Mouse (Mus musculus) MEL (cell line): ENCODE results near the gene Lonp2. TPM values are rescaled to one million over a fixed set of nuclear protein-coding genes. Genes with fewer than 3 reads are reported as not detected.
A peak's percentile ranks its signal among the peaks of the same experiment; 100 is the strongest.

Experiments
- DNase-seq: peaks from one replicate; pipeline ENCODE4 v3.0.0; 2011; ENCODE audit warnings: low read depth, low spot score
- H3K27ac ChIP-seq: 2 replicates; pipeline ENCODE4 v1.5.1; 2012; ENCODE audit warnings: low read depth, mild to moderate bottlenecking, control low read depth, low read length, moderate library complexity; ENCODE audit not compliant: control insufficient read depth
- H3K27me3 ChIP-seq, 2 experiments: fragments of 150-350 bp in 1 of 2; sonication (generic) in 1 of 2; 2 replicates each; pipeline ENCODE4 v1.6.1; 2012; ENCODE audit warnings: low read length in 2 of 2, mild to moderate bottlenecking in 2 of 2, improper control_type of control experiment in 1 of 2, moderate library complexity in 1 of 2; ENCODE audit not compliant: insufficient read depth in 2 of 2, control insufficient read depth in 1 of 2
- H3K36me3 ChIP-seq, 2 experiments: 2 replicates each; pipeline ENCODE4 v1.6.1; 2012 to 2014; ENCODE audit warnings: low read length in 2 of 2, improper control_type of control experiment in 1 of 2, inconsistent platforms in 1 of 2, mild to moderate bottlenecking in 1 of 2; ENCODE audit not compliant: insufficient read depth in 2 of 2, control insufficient read depth in 1 of 2
- H3K4me1 ChIP-seq, 2 experiments: fragments of 150-350 bp in 1 of 2; sonication (generic) in 1 of 2; 2 replicates each; pipeline ENCODE4 v1.6.1; 2012; ENCODE audit warnings: low read length in 2 of 2, improper control_type of control experiment in 1 of 2, mild to moderate bottlenecking in 1 of 2; ENCODE audit not compliant: insufficient read depth in 2 of 2, control insufficient read depth in 1 of 2
- H3K4me3 ChIP-seq, 2 experiments: fragments of 150-350 bp in 1 of 2; sonication (generic) in 1 of 2; 2 replicates each; pipeline ENCODE4 v1.5.1; 2012; ENCODE audit warnings: low read depth in 2 of 2, low read length in 2 of 2, mild to moderate bottlenecking in 2 of 2, moderate library complexity in 2 of 2, control low read depth in 1 of 2, improper control_type of control experiment in 1 of 2; ENCODE audit not compliant: control insufficient read depth in 1 of 2, insufficient read depth in 1 of 2
- H3K79me2 ChIP-seq: 2 replicates; pipeline ENCODE4 v1.6.1; 2012; ENCODE audit warnings: mild to moderate bottlenecking, low read length, moderate library complexity; ENCODE audit not compliant: control insufficient read depth, poor library complexity, insufficient read depth
- H3K9ac ChIP-seq: 2 replicates; pipeline ENCODE4 v1.6.1; 2012; ENCODE audit warnings: low read depth, mild to moderate bottlenecking, control low read depth, low read length, moderate library complexity; ENCODE audit not compliant: control insufficient read depth, poor library complexity, severe bottlenecking
- H3K9me3 ChIP-seq: fragments of 150-350 bp; sonication (generic); replicated peaks from 2 replicates; pipeline ENCODE4 v1.6.1; 2012; ENCODE audit warnings: mild to moderate bottlenecking, low read length, improper control_type of control experiment, moderate library complexity; ENCODE audit not compliant: insufficient read depth
- BHLHE40 ChIP-seq: IDR thresholded peaks from 2 replicates; pipeline ENCODE4 v1.6.1; 2012; ENCODE audit warnings: low read depth, mild to moderate bottlenecking, inconsistent platforms, low read length, improper control_type of control experiment, borderline replicate concordance
- CHD2 ChIP-seq: IDR thresholded peaks from 2 replicates; pipeline ENCODE4 v1.6.1; 2011; ENCODE audit warnings: low read length, improper control_type of control experiment
- ELF1 ChIP-seq: IDR thresholded peaks from 2 replicates; pipeline ENCODE4 v1.6.1; 2014; ENCODE audit warnings: low read depth, mild to moderate bottlenecking, inconsistent platforms, low read length, improper control_type of control experiment, moderate library complexity
- EP300 ChIP-seq, 2 experiments: IDR thresholded peaks; 2 replicates each; pipeline ENCODE4 v1.6.1; 2011; ENCODE audit warnings: improper control_type of control experiment in 2 of 2, low read length in 2 of 2, low read depth in 1 of 2, mild to moderate bottlenecking in 1 of 2
- ETS1 ChIP-seq: IDR thresholded peaks from 2 replicates; pipeline ENCODE4 v1.6.1; 2012; ENCODE audit warnings: low read depth, mild to moderate bottlenecking, inconsistent platforms, low read length, improper control_type of control experiment, moderate library complexity
- GABPA ChIP-seq: IDR thresholded peaks from 2 replicates; pipeline ENCODE4 v1.6.1; 2012; ENCODE audit warnings: low read depth, mild to moderate bottlenecking, inconsistent platforms, low read length, improper control_type of control experiment, moderate library complexity
- GATA1 ChIP-seq: IDR thresholded peaks from 2 replicates; pipeline ENCODE4 v1.6.1; 2011; ENCODE audit warnings: low read depth, low read length, improper control_type of control experiment
- HCFC1 ChIP-seq: IDR thresholded peaks from 2 replicates; pipeline ENCODE4 v1.6.1; 2012; ENCODE audit warnings: low read depth, mild to moderate bottlenecking, inconsistent platforms, low read length, improper control_type of control experiment, moderate library complexity
- MAFK ChIP-seq: IDR thresholded peaks from 2 replicates; pipeline ENCODE4 v1.6.1; 2011; ENCODE audit warnings: low read depth, mild to moderate bottlenecking, low read length, improper control_type of control experiment, borderline replicate concordance
- MAZ ChIP-seq: IDR thresholded peaks from 2 replicates; pipeline ENCODE4 v1.6.1; 2012; ENCODE audit warnings: low read depth, mild to moderate bottlenecking, inconsistent platforms, low read length, improper control_type of control experiment
- MEF2A ChIP-seq: IDR thresholded peaks from 2 replicates; pipeline ENCODE4 v1.6.1; 2014; ENCODE audit warnings: low read depth, mild to moderate bottlenecking, inconsistent platforms, low read length, improper control_type of control experiment; ENCODE audit not compliant: poor library complexity, insufficient replicate concordance, severe bottlenecking; ENCODE audit errors: extremely low read depth
- MXI1 ChIP-seq: IDR thresholded peaks from 2 replicates; pipeline ENCODE4 v1.6.1; 2011; ENCODE audit warnings: mild to moderate bottlenecking, low read depth, low read length, improper control_type of control experiment
- MYB ChIP-seq: IDR thresholded peaks from 2 replicates; pipeline ENCODE4 v1.6.1; 2011; ENCODE audit warnings: mild to moderate bottlenecking, low read depth, low read length, improper control_type of control experiment
- MYC ChIP-seq: IDR thresholded peaks from 2 replicates; pipeline ENCODE4 v1.6.1; 2011; ENCODE audit warnings: low read depth, mild to moderate bottlenecking, low read length, improper control_type of control experiment, moderate library complexity
- NELFE ChIP-seq: IDR thresholded peaks from 2 replicates; pipeline ENCODE4 v1.6.1; 2011; ENCODE audit warnings: low read depth, low read length, improper control_type of control experiment
- NRF1 ChIP-seq: IDR thresholded peaks from 2 replicates; pipeline ENCODE4 v1.6.1; 2014; ENCODE audit warnings: low read depth, mild to moderate bottlenecking, inconsistent platforms, low read length, improper control_type of control experiment, moderate library complexity; ENCODE audit not compliant: poor library complexity, insufficient read depth, severe bottlenecking
- POLR2AphosphoS2 ChIP-seq: IDR thresholded peaks from 2 replicates; pipeline ENCODE4 v1.6.1; 2011; ENCODE audit warnings: low read length, improper control_type of control experiment
- RAD21 ChIP-seq: IDR thresholded peaks from 2 replicates; pipeline ENCODE4 v1.6.1; 2011; ENCODE audit warnings: mild to moderate bottlenecking, low read depth, low read length, improper control_type of control experiment
- RCOR1 ChIP-seq: IDR thresholded peaks from 2 replicates; pipeline ENCODE4 v1.6.1; 2012; ENCODE audit warnings: low read depth, mild to moderate bottlenecking, inconsistent platforms, low read length, improper control_type of control experiment
- SIN3A ChIP-seq: IDR thresholded peaks from 2 replicates; pipeline ENCODE4 v1.6.1; 2012; ENCODE audit warnings: low read length, improper control_type of control experiment, inconsistent platforms
- SMC3 ChIP-seq: IDR thresholded peaks from 2 replicates; pipeline ENCODE4 v1.6.1; 2011; ENCODE audit warnings: low read depth, low read length, improper control_type of control experiment
- TAL1 ChIP-seq: IDR thresholded peaks from 2 replicates; pipeline ENCODE4 v1.6.1; 2012; ENCODE audit warnings: mild to moderate bottlenecking, inconsistent platforms, low read length, moderate library complexity, mixed read lengths
- TCF12 ChIP-seq: IDR thresholded peaks from 2 replicates; pipeline ENCODE4 v1.6.1; 2014; ENCODE audit warnings: low read depth, mild to moderate bottlenecking, inconsistent platforms, low read length, improper control_type of control experiment, moderate library complexity
- USF2 ChIP-seq, 2 experiments: IDR thresholded peaks; 2 replicates each; pipeline ENCODE4 v1.6.1; 2011 to 2012; ENCODE audit warnings: improper control_type of control experiment in 2 of 2, low read length in 2 of 2, borderline replicate concordance in 1 of 2, inconsistent platforms in 1 of 2, low read depth in 1 of 2, mild to moderate bottlenecking in 1 of 2; ENCODE audit not compliant: insufficient read depth in 1 of 2
- ZC3H11A ChIP-seq: IDR thresholded peaks from 2 replicates; pipeline ENCODE4 v1.6.1; 2012; ENCODE audit warnings: low read depth, mild to moderate bottlenecking, inconsistent platforms, low read length, improper control_type of control experiment
- ZKSCAN1 ChIP-seq: IDR thresholded peaks from 2 replicates; pipeline ENCODE4 v1.6.1; 2012; ENCODE audit warnings: low read depth, mild to moderate bottlenecking, inconsistent platforms, low read length, improper control_type of control experiment, moderate library complexity
- polyA plus RNA-seq, 2 experiments: library from polyadenylated mRNA; stranded (reverse) in 1 of 2; unstranded in 1 of 2; fragments of >175 nt in 1 of 2; fragments of >200 nt in 1 of 2; gene quantifications; 2 replicates each; pipeline versions ENCODE4 v1.2.1 to v1.2.4; 2012; ENCODE audit warnings: low replicate concordance in 2 of 2, low read depth in 1 of 2; ENCODE audit not compliant: insufficient read length in 2 of 2, insufficient read depth in 1 of 2, missing spikeins in 1 of 2
- total RNA-seq: library from RNA; depleted of rRNA; stranded (reverse); fragments of 300-350 nt; gene quantifications from 2 replicates; pipeline ENCODE4 v1.2.3, GENCODE M21; 2012

The Lonp2 gene
- total and polyA plus RNA-seq, 3 experiments, result 26.6 to 31.2 TPM; not detected in 1

DNA sequence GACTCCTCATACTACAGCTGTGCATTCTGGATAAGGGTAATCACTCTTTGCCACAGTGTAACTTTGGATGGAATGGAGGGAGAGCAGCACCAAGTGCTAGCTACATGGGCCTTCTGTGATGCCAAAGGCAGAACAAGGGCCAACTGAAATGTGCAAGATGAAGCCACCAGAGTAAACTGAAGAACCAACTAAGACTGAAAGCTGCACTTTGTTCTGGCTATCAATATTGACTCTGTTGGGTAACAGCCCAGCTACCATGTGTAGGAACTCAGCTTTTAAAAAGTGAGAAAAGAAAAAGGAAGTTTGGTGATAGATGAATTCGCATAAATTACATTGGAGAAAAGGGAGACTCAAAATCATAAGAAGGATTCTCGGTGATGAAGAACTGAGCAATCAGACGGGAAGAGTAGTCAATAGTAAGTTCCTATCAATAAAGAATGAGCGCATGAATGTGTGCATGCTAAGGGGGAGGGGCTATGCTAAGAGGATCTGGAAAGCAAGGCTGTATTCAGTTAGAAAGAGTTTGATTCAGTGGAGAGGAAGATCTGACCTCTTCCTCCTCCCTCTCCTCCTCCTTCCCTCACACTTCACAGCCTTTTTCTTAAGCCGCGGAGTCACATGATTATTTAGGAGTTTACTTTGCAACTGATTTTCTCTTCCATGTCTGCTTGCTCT lies 8.6 kb upstream of the Lonp2 start:
- Histone ChIP-seq H3K27me3 (no peaks in the 10 kb centered on the region), H3K4me3 (no peak overlapping the region), H3K9ac (no peak overlapping the region), H3K9me3 (no peaks in the 10 kb centered on the region), H3K27ac (no peak overlapping the region), H3K4me1 (peaks cover 0 to 22% of the 10 kb centered on the region in 2 experiments; a peak in 3 of 4 replicates), H3K36me3 (peaks cover 0 to 16% of the 10 kb centered on the region in 2 experiments; a peak in 2 of 4 replicates), H3K79me2 (no peaks in the 10 kb centered on the region)
- DNase-seq, result no peak
- TF ChIP-seq CHD2 (no peak), RAD21 (no peak), NELFE (no peak), ELF1 (no peak), ETS1 (no peak), MEF2A (no peak), EP300 (IDR thresholded peaks at IDR 0.05; ENCODE audit: low read depth in 1 of 2, low read length in 2 of 2) (no peak), SMC3 (no peak), MAFK (no peak), NRF1 (no peak), POLR2AphosphoS2 (no peak), HCFC1 (no peak), MYC (no peak), ZKSCAN1 (no peak), USF2 (IDR thresholded peaks at IDR 0.05; ENCODE audit: borderline replicate concordance in 1 of 2, insufficient read depth in 1 of 2, low read depth in 1 of 2, low read length in 2 of 2) (no peak)

DNA sequence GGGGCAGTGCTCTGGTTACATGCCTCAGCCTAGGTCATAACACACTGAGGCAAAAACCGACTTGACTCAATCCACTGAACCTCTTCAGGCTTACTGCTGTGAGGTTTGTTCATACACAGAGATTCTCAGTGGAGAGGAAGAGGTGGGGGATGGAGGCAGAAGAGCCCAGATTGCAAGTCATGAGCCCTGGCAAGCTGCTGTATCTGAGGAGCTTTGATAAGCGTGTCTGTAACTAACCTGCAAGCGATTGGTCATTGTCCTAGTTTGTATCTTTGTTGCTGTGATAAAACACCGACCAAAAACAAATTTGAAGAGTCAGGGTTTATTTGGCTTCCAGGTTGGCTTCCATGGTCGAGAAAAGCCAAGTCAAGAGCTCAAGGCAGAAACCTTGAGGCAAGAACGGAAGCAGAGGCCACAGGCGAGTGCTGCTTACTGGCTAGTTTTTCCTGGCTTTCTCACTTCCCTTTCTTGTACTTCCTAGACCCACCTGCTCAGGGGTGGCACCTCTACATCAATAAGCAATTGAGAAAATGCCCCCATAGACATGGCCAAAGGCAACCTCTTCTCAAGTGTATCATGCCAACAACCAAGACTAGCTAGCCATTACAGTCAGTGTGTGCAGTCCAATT lies 6.0 kb upstream of the Lonp2 start:
- Histone ChIP-seq H3K9me3 (no peaks in the 10 kb centered on the region), H3K27me3 (no peaks in the 10 kb centered on the region), H3K9ac (peak overlapping the region; percentile 37; the same call in 1 of the 2 replicates), H3K4me3 (peak overlapping the region; percentile 3 to 41; a peak in 2 of 4 replicates), H3K4me1 (peaks cover 0 to 22% of the 10 kb centered on the region in 2 experiments; a peak in 3 of 4 replicates), H3K79me2 (no peaks in the 10 kb centered on the region), H3K36me3 (peaks cover 0 to 20% of the 10 kb centered on the region in 2 experiments; a peak in 2 of 4 replicates), H3K27ac (peak overlapping the region; percentile 87)
- DNase-seq, result peak; percentile 86
- peak; percentile 67 for TF ChIP-seq SIN3A
- no peak for TF ChIP-seq POLR2AphosphoS2
- peak; percentile 93 for TF ChIP-seq TCF12
- peak; percentile 87 for TF ChIP-seq TAL1
- no peak for TF ChIP-seq MAZ
- TF ChIP-seq RCOR1, result peak; percentile 98
- peak; percentile 69; the same call in 1 of the 2 replicates for TF ChIP-seq GABPA
- TF ChIP-seq GATA1, result peak; percentile 95
- TF ChIP-seq EP300 (IDR thresholded peaks at IDR 0.05; ENCODE audit: low read depth in 1 of 2, low read length in 2 of 2), result peak; percentile 94
- TF ChIP-seq ZC3H11A, result no peak
- peak; percentile 56; the same call in 1 of the 2 replicates for TF ChIP-seq MXI1
- peak; percentile 77 for TF ChIP-seq BHLHE40
- TF ChIP-seq MYB, result 0 out of 2 replicates have a peak, but pooled peaks have one; percentile 30
- peak; percentile 90 for TF ChIP-seq ETS1
- TF ChIP-seq HCFC1, result peak; percentile 53; the same call in 1 of the 2 replicates
- TF ChIP-seq MAFK, result peak; percentile 79
- TF ChIP-seq CHD2, result 0 out of 2 replicates have a peak, but pooled peaks have one; percentile 27
- no peak for TF ChIP-seq MYC
